Mouse (Mus musculus) CH12.LX (cell line): ENCODE measurements around the gene Rbm14. TPM values are rescaled to one million over a fixed set of nuclear protein-coding genes. Genes with fewer than 3 reads are reported as not detected.

Experiments used
- DNase-seq: peaks from one replicate; pipeline ENCODE4 v3.0.0-alpha.2; 2013; ENCODE audit errors: extremely low read depth
- H3K27ac ChIP-seq: 2 replicates; pipeline ENCODE4 v1.5.1; 2012; ENCODE audit warnings: low read depth, mild to moderate bottlenecking, control low read depth, moderate library complexity; ENCODE audit not compliant: insufficient read depth
- H3K27me3 ChIP-seq: replicated peaks from 2 replicates; pipeline ENCODE3; 2012; ENCODE audit warnings: inconsistent platforms
- H3K36me3 ChIP-seq, 2 experiments: replicated peaks in 1 of 2; 2 replicates each; pipeline versions ENCODE3 to v1.6.1; 2012; ENCODE audit warnings: inconsistent platforms in 1 of 2, low read length in 1 of 2, mild to moderate bottlenecking in 1 of 2, mixed read lengths in 1 of 2, moderate library complexity in 1 of 2; ENCODE audit not compliant: control insufficient read depth in 1 of 2, insufficient read depth in 1 of 2
- H3K4me1 ChIP-seq, 2 experiments: 2 replicates each; pipeline ENCODE4 v1.6.1; 2012; ENCODE audit warnings: inconsistent platforms in 1 of 2, moderate library complexity in 1 of 2; ENCODE audit not compliant: insufficient read depth in 2 of 2, control insufficient read depth in 1 of 2
- H3K4me2 ChIP-seq: 2 replicates; pipeline ENCODE4 v1.6.1; 2012; ENCODE audit warnings: low read depth, mild to moderate bottlenecking, control low read depth; ENCODE audit not compliant: poor library complexity, insufficient read depth, severe bottlenecking
- H3K4me3 ChIP-seq, 3 experiments: fragments of 150-350 bp in 1 of 3; sonication (generic) in 1 of 3; replicated peaks in 1 of 3; 2 replicates each; pipeline versions ENCODE3 to v1.5.1; 2011 to 2012; ENCODE audit warnings: low read depth in 2 of 3, low read length in 2 of 3, mild to moderate bottlenecking in 2 of 3, moderate library complexity in 2 of 3, control low read depth in 1 of 3, improper control_type of control experiment in 1 of 3, inconsistent platforms in 1 of 3, mixed read lengths in 1 of 3; ENCODE audit not compliant: poor library complexity in 1 of 3
- H3K79me2 ChIP-seq: replicated peaks from 2 replicates; pipeline ENCODE4 v1.6.1; 2012; ENCODE audit warnings: mild to moderate bottlenecking, moderate library complexity; ENCODE audit not compliant: control insufficient read depth, poor library complexity, insufficient read depth, severe bottlenecking; ENCODE audit errors: extremely low read depth
- H3K9ac ChIP-seq: 2 replicates; pipeline ENCODE4 v1.6.1; 2012; ENCODE audit warnings: low read depth, mild to moderate bottlenecking, control low read depth, moderate library complexity; ENCODE audit not compliant: insufficient read depth
- H3K9me3 ChIP-seq: replicated peaks from 2 replicates; pipeline ENCODE3; 2012; ENCODE audit warnings: low read length, inconsistent platforms, mixed read lengths
- BHLHE40 ChIP-seq: IDR thresholded peaks from 2 replicates; pipeline ENCODE4 v1.6.1; 2011; ENCODE audit warnings: mild to moderate bottlenecking, low read depth, low read length, improper control_type of control experiment
- CHD2 ChIP-seq: IDR thresholded peaks from 2 replicates; pipeline ENCODE4 v1.6.1; 2011; ENCODE audit warnings: low read length, improper control_type of control experiment
- E2F4 ChIP-seq: IDR thresholded peaks from 2 replicates; pipeline ENCODE4 v1.6.1; 2011; ENCODE audit warnings: low read depth, low read length, improper control_type of control experiment; ENCODE audit not compliant: insufficient replicate concordance
- ELF1 ChIP-seq: IDR thresholded peaks from 2 replicates; pipeline ENCODE4 v1.6.1; 2014; ENCODE audit warnings: low read depth, mild to moderate bottlenecking, inconsistent platforms, low read length, improper control_type of control experiment
- HCFC1 ChIP-seq: IDR thresholded peaks from 2 replicates; pipeline ENCODE4 v1.6.1; 2012; ENCODE audit warnings: low read depth, mild to moderate bottlenecking, inconsistent platforms, low read length, improper control_type of control experiment
- IRF4 ChIP-seq: IDR thresholded peaks from 2 replicates; pipeline ENCODE4 v1.6.1; 2014; ENCODE audit warnings: low read depth, mild to moderate bottlenecking, inconsistent platforms, low read length, improper control_type of control experiment
- JUN ChIP-seq: IDR thresholded peaks from 2 replicates; pipeline ENCODE4 v1.6.1; 2011; ENCODE audit warnings: low read depth, mild to moderate bottlenecking, low read length, improper control_type of control experiment, moderate library complexity; ENCODE audit not compliant: insufficient read depth
- JUND ChIP-seq: conservative IDR thresholded peaks from 2 replicates; pipeline ENCODE4 v1.6.1; 2011; ENCODE audit warnings: low read depth, low read length, improper control_type of control experiment
- KAT2A ChIP-seq: IDR thresholded peaks from 2 replicates; pipeline ENCODE4 v1.6.1; 2012; ENCODE audit warnings: low read length, improper control_type of control experiment, inconsistent platforms; ENCODE audit not compliant: insufficient replicate concordance
- MAFK ChIP-seq: IDR thresholded peaks from 2 replicates; pipeline ENCODE4 v1.6.1; 2011; ENCODE audit warnings: low read length, improper control_type of control experiment; ENCODE audit not compliant: insufficient replicate concordance
- MAX ChIP-seq: IDR thresholded peaks from 2 replicates; pipeline ENCODE4 v1.6.1; 2011; ENCODE audit warnings: low read length, improper control_type of control experiment
- MAZ ChIP-seq: IDR thresholded peaks from 2 replicates; pipeline ENCODE4 v1.6.1; 2012; ENCODE audit warnings: low read depth, mild to moderate bottlenecking, inconsistent platforms, low read length, improper control_type of control experiment, moderate library complexity
- MEF2A ChIP-seq: IDR thresholded peaks from 2 replicates; pipeline ENCODE4 v1.6.1; 2014; ENCODE audit warnings: low read depth, mild to moderate bottlenecking, inconsistent platforms, low read length, improper control_type of control experiment, borderline replicate concordance
- MXI1 ChIP-seq: IDR thresholded peaks from 2 replicates; pipeline ENCODE4 v1.6.1; 2011; ENCODE audit warnings: mild to moderate bottlenecking, low read depth, low read length, improper control_type of control experiment
- NELFE ChIP-seq: IDR thresholded peaks from 2 replicates; pipeline ENCODE4 v1.6.1; 2011; ENCODE audit warnings: low read depth, low read length, improper control_type of control experiment
- PAX5 ChIP-seq: IDR thresholded peaks from 2 replicates; pipeline ENCODE4 v1.6.1; 2012; ENCODE audit warnings: low read length, inconsistent platforms, mixed read lengths
- POLR2A ChIP-seq: IDR thresholded peaks from 2 replicates; pipeline ENCODE4 v1.6.1; 2011; ENCODE audit warnings: low read depth, mild to moderate bottlenecking, improper control_type of control experiment, low read length
- POLR2AphosphoS2 ChIP-seq: IDR thresholded peaks from 2 replicates; pipeline ENCODE4 v1.6.1; 2011; ENCODE audit warnings: low read depth, low read length, improper control_type of control experiment
- RCOR1 ChIP-seq: conservative IDR thresholded peaks from 2 replicates; pipeline ENCODE4 v1.6.1; 2012; ENCODE audit warnings: low read depth, mild to moderate bottlenecking, inconsistent platforms, low read length, improper control_type of control experiment
- TBP ChIP-seq: conservative IDR thresholded peaks from 2 replicates; pipeline ENCODE4 v1.6.1; 2011; ENCODE audit warnings: low read depth, low read length, improper control_type of control experiment
- TCF12 ChIP-seq: IDR thresholded peaks from 2 replicates; pipeline ENCODE4 v1.6.1; 2014; ENCODE audit warnings: low read depth, mild to moderate bottlenecking, inconsistent platforms, low read length, improper control_type of control experiment
- UBTF ChIP-seq: IDR thresholded peaks from 2 replicates; pipeline ENCODE4 v1.6.1; 2012; ENCODE audit warnings: low read depth, mild to moderate bottlenecking, inconsistent platforms, low read length, improper control_type of control experiment, moderate library complexity
- USF1 ChIP-seq: IDR thresholded peaks from 2 replicates; pipeline ENCODE4 v1.6.1; 2014; ENCODE audit warnings: low read depth, mild to moderate bottlenecking, inconsistent platforms, low read length, improper control_type of control experiment
- ZC3H11A ChIP-seq: IDR thresholded peaks from 2 replicates; pipeline ENCODE4 v1.6.1; 2012; ENCODE audit warnings: low read depth, mild to moderate bottlenecking, inconsistent platforms, low read length, improper control_type of control experiment
- dilution Hi-C: fragments of 300-500 bp; cut with MboI; formaldehyde crosslinking; loops from 2 replicates; pipeline ENCODE4 v1.14.3; 2020; ENCODE audit warnings: low sequenced_read_pairs; ENCODE audit not compliant: extremely low pct_unique_long_range_greater_than_20kb, extremely low pct_ligation_motif_present
- in situ Hi-C: fragments of 300-500 bp; cut with MboI; formaldehyde crosslinking; loops from 3 replicates; pipeline ENCODE4 v1.14.3; 2019; ENCODE audit warnings: low sequenced_read_pairs, low pct_ligation_motif_present, low pct_unique_long_range_greater_than_20kb, mixed read lengths
- polyA plus RNA-seq: library from polyadenylated mRNA; unstranded; fragments of >175 nt; gene quantifications from 2 replicates; pipeline ENCODE4 v1.2.1, GENCODE M21; 2012; ENCODE audit warnings: low read depth; ENCODE audit not compliant: insufficient read length
- total RNA-seq, 2 experiments: library from RNA; depleted of rRNA; stranded (reverse); fragments of 300-350 nt in 1 of 2; fragments of >200 nt in 1 of 2; gene quantifications; 2 replicates each; pipeline ENCODE4 v1.2.3; 2012 to 2014

Gene Rbm14
- total and polyA plus RNA-seq, 3 experiments = 19.1 to 59.1 (median 47.1) TPM

GRCm38 (mm10) chr19:4842611-4843010 lies 31.2 kb upstream of the Rbm14 start:
- Histone ChIP-seq H3K27ac (no peak overlapping the region), H3K4me2 (no peak overlapping the region)
- in situ Hi-C loops = loop anchor here (5.0 kb wide), 1 partner anchor 85 kb away; the partner anchor contains the start of gene Rbm4b

DNA sequence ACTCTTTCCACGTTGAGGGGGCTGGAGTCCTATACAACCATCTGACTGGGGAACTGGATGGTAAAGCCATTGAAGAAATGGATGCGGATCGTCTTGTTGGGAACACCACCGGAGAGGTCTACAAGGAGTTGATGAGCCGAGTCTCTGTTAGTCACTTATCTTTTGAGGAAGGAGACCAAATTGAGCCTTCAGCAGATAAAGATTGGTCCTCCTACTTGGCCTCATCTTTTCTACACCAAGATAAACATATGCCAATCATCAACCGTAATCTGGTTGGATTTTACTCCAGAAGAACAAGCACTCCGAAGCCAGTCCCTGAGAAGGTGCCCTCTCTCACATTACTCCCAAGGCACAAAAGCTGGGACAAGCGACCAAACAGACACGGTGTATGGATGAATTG lies 29.4 kb upstream of the Rbm14 start:
- dilution Hi-C loops = no loop called here
- Histone ChIP-seq H3K79me2 (no peaks in the 10 kb centered on the region), H3K4me2 (no peak overlapping the region), H3K27me3 (peaks cover 51% of the 10 kb centered on the region), H3K36me3 (peaks cover 5 to 12% of the 10 kb centered on the region in 2 experiments), H3K9me3 (no peaks in the 10 kb centered on the region)
- no peak for DNase-seq
- TF ChIP-seq POLR2A (no peak), UBTF (no peak), MEF2A (no peak)
- TF ChIP-seq, all 38 proteins: peak for 0
- H3K4me1 ChIP-seq = peaks cover 6 to 19% of the 10 kb centered on the region in 2 experiments; a peak in 3 of 4 replicates
- H3K27ac ChIP-seq = no peak overlapping the region
- H3K9ac ChIP-seq = no peak overlapping the region
- in situ Hi-C loops = loop anchor here (5.0 kb wide), 1 partner anchor 84 kb away; the partner anchor contains the start of gene Rbm4b
- H3K4me3 ChIP-seq = no peak overlapping the region

More at GRCm38 (mm10) chr19:4842611-4843010, 31.2 kb upstream of the Rbm14 start:
- no peak for DNase-seq
- Histone ChIP-seq H3K36me3 (no peaks in the 10 kb centered on the region), H3K9ac (no peak overlapping the region), H3K4me1 (peaks cover 6 to 18% of the 10 kb centered on the region in 2 experiments; a peak in 3 of 4 replicates), H3K9me3 (no peaks in the 10 kb centered on the region), H3K27me3 (peaks cover 57% of the 10 kb centered on the region), H3K4me3 (no peak overlapping the region)
- dilution Hi-C loops = no loop called here
- TF ChIP-seq ZC3H11A (no peak), MAZ (no peak), POLR2A (no peak), IRF4 (no peak), TCF12 (no peak)
- TF ChIP-seq, all 38 proteins: peak for 0
- H3K79me2 ChIP-seq = no peaks in the 10 kb centered on the region

DNA sequence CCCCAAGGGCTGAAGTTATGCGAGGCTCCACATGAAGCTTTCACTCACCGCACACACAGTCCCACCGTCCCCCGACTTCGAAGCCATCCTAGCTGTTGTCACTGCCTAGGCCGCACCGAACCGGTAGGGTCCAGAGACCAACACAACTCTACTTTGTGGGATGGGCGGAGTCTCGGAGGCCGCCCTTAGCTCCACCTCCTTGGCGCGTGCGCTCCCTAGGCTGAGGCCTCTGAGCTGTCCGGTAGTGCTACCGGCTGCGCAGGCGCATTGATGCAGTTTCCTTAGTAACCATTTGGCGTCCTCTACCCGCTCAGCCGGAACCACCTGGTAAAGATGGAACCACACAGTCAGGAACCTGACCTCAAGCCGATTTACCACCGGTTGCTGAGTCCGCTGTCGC lies 27.7 kb upstream of the Rbm14 start, which contains the start of the genes Ccs and Ccdc87:
Gene Ccs (minus strand): TSS at position 184 of the 400 bp plus-strand sequence.
Gene Ccdc87 (plus strand): TSS at position 218 of the 400 bp plus-strand sequence.
- H3K9me3 ChIP-seq = no peaks in the 10 kb centered on the region
- H3K4me2 ChIP-seq = peak within 1 kb of the TSS; percentile 88
- H3K27me3 ChIP-seq = peaks cover 40% of the 10 kb centered on the region
- no peaks in the 10 kb centered on the region for H3K79me2 ChIP-seq
- peak; percentile 97 for DNase-seq
- H3K36me3 ChIP-seq = peaks cover 5 to 22% of the 10 kb centered on the region in 2 experiments
- H3K4me3 ChIP-seq = peak within 1 kb of the TSS; percentile 76 to 81 (median 76)
- in situ Hi-C loops = no loop called here
- H3K27ac ChIP-seq = no peak within 1 kb of the TSS
- dilution Hi-C loops = no loop called here
- H3K9ac ChIP-seq = peak within 1 kb of the TSS; percentile 83
- peaks cover 6 to 19% of the 10 kb centered on the region in 2 experiments; a peak in 3 of 4 replicates for H3K4me1 ChIP-seq
- TF ChIP-seq POLR2A (peak; percentile 80), MXI1 (peak; percentile 98), ZC3H11A (no peak), MAFK (no peak), JUN (no peak), BHLHE40 (peak; percentile 64; the same call in 1 of the 2 replicates), IRF4 (peak; percentile 41; the same call in 1 of the 2 replicates), MAX (peak; percentile 70), NELFE (peak; percentile 80), MEF2A (no peak), TBP (0 out of 2 replicates have a peak, but pooled peaks have one; percentile 46), RCOR1 (no peak), USF1 (no peak), PAX5 (no peak), KAT2A (0 out of 2 replicates have a peak, but pooled peaks have one; percentile 42), POLR2AphosphoS2 (peak; percentile 53; the same call in 1 of the 2 replicates), JUND (no peak), CHD2 (no peak), UBTF (no peak), HCFC1 (peak; percentile 67), ELF1 (peak; percentile 83), E2F4 (peak; percentile 43; the same call in 1 of the 2 replicates)
